Mouse (Mus musculus): ENCODE measurements around the gene Ins1.

Ins1 gene
- long read RNA-seq, experiment 1, result 0 reads
- long read RNA-seq, experiment 2, result 0 reads

GRCm38 (mm10) chr19:52263997-52264396 lies at the start of gene Ins1:
TSS of gene Ins1 (plus strand) at chr19:52264297.
- intact Hi-C loops (cut with DNase I), result no loop called here

All from adrenal gland (tissue).